Mouse (Mus musculus): ENCODE measurements around the gene Ergic1. TPM values are rescaled to one million over a fixed set of nuclear protein-coding genes. Genes with fewer than 3 reads are reported as not detected.

The Ergic1 gene
- total RNA-seq, 2 experiments from 2014 or later = 109 to 115 TPM

DNA sequence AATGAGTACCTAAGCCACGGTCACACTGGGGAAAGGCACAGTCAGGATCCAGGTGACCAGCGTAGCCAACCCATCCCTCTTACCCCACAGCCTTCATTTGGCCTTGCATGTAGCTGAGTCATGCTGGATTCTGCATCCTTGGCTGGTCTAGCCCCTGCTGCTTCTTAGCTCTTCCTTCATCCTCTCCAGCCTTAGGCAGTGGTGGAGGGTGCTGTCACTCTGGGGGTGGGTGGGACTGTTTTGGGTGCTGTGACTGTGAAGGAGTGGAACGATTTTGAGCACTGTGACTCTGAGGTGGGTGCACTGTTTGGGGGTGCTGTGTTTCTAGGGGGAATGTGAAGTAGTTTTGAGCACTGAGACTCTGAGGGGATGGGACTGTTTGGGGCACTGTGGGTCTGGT lies 67.6 kb downstream of the Ergic1 start:
- DNase-seq = no peak

- no peak for DNase-seq
Observed at GRCm38 (mm10) chr17:26631811-26632327, 70.6 kb downstream of the Ergic1 start.

GRCm38 (mm10) chr17:26633186-26633585 lies 71.9 kb downstream of the Ergic1 start:
- no peak for DNase-seq

- no peak for DNase-seq
Observed at GRCm38 (mm10) chr17:26633926-26634325, 72.6 kb downstream of the Ergic1 start.

DNA sequence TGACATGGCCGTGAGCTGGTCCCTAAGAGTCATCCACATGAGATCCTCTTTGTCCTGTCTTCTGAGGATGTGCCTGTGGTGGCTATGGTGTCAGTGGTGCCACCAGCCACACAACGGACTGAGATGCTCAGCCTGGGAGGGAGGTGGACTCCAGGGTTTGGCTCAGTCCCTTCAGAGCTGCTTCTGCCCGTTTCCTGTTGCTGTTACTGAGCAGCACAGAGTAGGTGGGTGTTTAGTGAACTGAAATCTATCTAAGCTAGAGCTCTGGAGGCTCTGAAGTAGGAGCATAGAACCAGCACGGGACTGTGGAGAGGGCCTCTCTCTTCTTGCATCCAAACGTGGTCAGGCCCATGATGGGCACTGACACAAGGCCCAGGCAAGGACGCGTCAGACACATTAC lies 73.2 kb downstream of the Ergic1 start:
- no peak for DNase-seq

DNA sequence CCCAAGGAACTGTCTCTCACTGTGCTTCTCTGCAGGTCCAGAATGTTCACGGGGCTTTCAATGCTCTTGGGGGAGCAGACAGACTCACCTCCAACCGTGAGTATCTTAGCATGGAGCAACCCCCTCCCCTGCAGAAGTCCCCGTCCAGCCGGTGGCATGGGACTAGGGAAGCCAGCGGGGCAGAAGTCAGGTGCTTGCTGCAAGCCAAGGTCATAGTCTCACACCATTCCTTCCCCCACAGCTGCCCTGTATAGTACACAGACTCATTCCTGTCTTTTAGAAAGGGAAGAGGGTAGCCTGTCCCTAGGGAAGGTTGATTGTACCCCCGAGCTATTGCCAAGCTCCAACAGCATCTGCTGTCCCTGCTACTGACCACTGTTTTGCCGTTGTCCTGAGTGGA lies 74.7 kb downstream of the Ergic1 start:
- DNase-seq = no peak

DNA sequence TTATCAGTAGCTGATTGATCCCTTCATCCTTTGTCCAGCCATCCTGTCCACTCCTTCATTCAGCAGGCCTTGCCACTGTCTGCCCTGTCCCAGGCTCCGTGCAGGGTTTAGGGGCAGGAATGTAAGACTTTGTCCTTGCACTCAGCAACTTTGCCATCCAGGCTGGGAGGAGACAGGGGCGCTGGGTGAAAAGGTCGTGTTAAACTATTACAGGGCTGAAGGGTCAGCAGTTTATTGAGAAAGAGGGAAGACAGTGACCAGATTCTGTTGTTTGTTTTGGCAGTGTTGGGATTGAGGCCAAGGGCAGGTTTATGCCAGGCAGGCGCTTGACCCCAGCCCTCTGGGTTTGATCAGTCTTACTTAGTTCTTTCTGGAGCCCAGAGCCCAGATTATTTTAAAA lies 76.6 kb downstream of the Ergic1 start:
- no peak for DNase-seq

DNA sequence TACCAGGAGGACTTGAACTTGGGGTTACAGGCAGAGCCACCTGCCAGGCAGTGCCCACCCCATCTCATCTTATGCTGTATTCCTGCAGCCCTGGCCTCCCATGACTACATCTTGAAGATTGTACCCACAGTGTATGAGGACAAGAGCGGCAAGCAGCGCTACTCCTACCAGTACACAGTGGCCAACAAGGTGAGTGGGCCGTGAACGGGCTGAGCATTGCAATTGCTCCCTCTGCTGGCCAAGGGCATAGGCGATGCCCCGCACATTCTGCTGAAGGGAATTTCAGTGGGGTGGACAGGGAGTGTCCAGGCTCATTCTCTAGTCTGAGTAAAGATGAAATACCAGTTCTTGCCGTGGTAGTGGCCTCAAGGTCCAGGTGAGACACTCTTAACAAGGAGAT lies 77.4 kb downstream of the Ergic1 start:
- peak; percentile 93 for DNase-seq

DNA sequence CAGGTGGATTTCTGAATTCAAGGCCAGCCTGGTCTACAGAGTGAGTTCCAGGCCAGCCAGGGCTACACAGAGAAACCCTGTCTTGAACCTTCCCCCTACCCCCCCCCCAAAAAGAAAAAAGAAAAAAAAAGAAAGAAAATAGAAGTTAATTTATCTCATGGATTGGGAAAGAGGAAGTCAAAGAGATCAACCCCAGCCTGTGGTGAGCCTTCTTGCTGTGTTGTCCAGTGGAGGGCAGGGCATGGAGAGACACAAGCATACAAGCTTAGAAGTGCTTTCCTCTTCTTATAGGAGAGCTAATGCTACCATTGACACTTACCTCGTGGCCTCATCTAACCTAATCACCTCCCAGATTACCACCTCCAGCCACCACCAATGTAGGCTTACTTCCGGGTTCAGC lies 78.5 kb downstream of the Ergic1 start:
- DNase-seq = no peak

DNA sequence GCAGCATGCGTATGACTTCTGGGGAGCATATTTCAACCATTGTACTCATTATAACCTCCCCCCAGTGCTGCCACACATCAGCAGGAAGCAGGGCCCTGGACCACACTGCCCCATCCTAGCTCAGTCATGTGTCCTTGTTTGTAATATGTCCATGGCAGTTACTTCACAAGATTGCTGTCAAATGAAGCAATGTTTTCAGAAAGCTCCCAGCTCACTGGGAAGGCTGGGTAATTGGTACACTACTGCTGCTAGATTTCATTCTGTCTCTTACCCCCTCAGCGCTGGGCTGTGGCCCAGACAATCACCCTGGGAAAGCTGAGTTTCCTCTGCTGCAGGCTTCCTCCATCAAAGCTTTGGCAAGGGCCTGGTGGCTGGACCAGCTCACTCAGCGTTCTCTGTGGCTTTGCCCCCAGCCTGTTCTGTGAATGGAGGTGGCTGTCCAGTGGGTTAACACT lies 79.0 kb downstream of the Ergic1 start:
- no peak for DNase-seq

DNA sequence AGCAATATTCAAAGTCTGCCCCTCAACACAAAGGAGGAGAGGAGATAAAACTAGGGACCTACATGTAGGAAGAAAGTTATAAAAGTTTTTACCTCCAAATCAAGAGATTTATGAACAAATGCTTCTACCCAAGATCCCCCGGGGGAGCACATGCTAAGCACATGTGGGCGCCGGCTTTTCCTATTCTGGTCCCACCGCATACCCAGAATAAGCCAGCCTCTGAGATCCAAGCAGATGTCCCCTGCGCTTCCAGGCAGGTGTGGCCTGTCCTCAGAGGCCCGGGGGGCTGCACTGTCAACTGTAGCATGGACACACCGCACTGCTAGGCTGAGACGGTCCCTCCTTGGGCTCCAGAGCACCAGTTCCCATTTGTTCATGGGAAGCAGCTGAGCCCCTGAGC lies 82.2 kb downstream of the Ergic1 start:
- no peak for DNase-seq

- no peak for DNase-seq
Observed at GRCm38 (mm10) chr17:26643993-26644392, 82.7 kb downstream of the Ergic1 start.

GRCm38 (mm10) chr17:26644509-26645410 lies 83.5 kb downstream of the Ergic1 start:
- no peak for DNase-seq

DNA sequence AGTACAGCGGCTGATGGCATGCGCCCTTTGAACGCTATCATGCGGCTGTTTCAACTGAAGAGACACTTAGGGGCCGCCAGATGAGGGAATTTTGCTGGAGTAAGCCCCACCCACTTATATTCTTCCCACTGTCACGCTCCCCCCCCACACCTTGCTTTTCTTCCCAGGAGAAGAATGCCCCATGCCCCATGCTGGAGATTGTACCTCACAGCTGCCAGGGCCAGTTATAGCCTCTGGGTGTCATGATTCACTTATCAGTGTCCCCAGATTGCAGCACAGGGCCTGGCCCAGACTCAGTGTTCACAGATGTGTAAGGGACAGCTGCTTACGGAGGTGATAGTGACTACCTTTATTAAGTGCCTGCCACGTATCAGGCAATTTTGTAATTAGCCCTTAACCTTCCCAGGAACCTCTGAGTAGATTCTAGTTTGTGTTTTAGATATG lies 84.1 kb downstream of the Ergic1 start:
- no peak for DNase-seq

DNA sequence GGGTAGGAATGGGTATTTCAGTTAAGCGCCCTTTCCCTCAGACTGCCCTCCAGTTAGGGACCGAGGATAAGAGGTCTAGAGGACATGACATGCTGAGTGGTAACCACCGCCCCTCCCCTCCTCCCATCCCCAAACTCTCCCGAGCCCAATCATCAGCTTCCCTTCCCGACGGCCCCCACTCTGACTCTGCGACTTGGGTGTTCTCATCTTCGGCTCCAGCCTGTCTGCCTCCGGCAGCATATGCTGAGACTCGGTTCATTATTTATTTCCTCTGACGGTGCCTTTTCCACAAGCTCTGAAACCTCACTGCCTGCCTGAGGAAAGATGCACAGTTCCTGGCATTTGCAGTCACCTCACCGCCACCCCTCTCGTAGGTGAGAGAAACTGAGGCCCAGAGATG lies 86.0 kb downstream of the Ergic1 start:
- no peak for DNase-seq

DNA sequence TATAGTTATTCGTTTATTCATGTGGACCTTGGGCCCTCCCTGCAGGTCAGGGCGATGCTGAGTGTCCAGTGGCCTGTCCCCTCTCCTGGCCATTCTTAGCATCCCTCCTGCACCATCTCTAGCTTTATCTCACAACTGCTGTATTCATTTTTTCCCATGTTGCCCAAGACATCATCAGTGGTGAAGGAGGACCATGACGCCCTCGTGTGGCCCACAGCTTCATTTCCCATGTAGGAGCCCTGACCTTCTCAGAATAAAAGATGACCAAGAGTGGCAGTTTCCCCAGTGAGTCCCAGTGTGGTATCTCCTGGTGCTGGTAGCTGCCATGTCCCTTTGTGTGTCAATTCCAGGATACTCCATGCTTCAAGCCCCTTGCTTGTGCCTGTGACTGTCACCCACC lies 88.3 kb downstream of the Ergic1 start:
- no peak for DNase-seq

GRCm38 (mm10) chr17:26650451-26651363 lies 89.4 kb downstream of the Ergic1 start:
- no peak for DNase-seq

DNA sequence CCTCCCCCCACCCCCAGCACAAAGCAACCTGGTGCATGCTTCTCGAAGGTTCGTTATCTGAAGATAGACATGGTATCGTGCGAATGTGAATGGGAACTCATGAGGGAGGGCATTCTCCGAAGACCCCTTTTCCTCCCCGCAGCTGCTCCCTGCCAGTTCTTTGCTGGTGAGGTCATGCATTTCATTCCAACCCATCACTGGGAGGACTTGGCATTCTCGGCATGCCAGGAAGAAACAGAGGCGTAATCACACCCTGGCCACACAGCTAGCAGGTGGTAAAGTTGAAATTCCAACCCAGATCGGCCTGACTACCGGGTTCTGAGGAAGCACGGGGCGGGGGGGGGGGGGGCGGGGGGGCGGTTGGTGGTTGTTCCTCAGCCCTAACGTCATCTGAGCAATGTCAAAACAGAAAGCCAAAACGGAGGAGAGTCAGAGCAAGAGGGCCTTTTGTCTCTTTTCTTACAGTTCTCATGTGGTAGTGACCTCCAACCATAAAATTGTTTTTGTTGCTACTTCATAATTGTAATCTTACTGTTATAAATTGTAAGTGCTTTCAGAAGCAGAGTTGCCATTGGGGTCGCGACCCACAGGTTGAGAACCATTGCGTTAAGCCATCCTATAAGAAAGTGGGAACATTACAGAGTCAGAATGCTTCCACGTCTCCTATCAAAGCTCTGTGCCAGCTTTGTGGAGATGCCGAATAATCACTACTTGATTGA lies 97.7 kb downstream of the Ergic1 start:
- DNase-seq = peak; percentile 39

GRCm38 (mm10) chr17:26659573-26659915 lies 98.3 kb downstream of the Ergic1 start:
- no peak for DNase-seq

DNA sequence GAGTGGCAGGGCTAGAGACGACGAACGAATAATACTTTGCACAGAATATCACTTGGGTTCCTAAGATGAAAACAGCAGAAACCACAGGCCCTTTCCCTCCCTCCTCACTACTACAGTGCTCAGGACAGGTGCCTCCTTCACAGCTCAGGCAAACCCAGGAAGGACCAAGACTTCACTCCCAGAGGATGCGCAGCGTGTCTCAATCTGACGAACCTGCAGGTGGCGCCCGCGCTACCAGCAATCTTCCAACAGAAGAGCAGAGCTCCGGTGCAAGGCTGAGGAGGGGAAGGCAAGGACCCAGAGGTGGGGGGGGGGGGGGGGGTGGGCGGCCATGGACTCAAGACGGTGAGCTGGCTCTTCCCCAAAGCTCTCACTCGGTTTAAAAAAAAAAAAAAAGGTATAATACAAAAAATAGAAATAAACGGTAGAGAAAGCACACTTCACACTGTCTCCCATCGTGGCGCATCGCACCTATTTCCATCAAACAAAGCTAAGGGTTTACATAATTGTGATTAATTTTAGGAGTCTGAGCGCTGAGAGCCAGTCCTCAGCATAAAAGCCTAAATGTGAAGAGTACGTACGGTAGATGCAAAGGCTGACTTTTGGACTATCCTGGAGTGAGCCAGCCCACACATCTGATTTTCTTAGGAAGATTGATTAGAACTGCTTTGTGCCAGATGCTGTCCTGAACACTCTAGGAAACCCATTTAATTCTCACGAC lies 99.1 kb downstream of the Ergic1 start:
- DNase-seq = peak; percentile 87

GRCm38 (mm10) chr17:26662204-26662603 lies 100.9 kb downstream of the Ergic1 start:
- no peak for DNase-seq

Measured in heart, postnatal 4 days (tissue).